Mouse (Mus musculus): Measurements from ENCODE around the gene Umad1.
A peak's percentile ranks its signal among the peaks of the same experiment; 100 is the strongest.

Gene Umad1

DNA sequence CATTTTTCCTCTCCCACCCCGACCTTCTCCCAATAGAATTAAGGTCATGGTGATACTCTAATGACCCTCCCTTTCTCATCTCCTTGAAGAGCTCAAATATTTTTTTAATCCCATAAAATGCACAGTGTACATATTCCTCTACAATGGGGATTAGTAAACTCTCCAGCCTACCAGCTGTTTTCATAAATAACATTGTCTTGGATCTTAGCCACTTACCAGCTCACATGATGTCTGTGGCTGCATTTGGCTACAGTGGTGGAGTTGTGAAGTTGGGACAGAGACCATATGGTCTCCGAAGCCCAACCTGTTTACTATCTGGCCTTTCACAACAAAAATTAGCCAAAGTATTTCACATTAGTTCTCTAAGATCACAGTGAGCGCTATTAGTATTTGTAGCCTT, 111.5 kb downstream of the Umad1 start:
- no peak for DNase-seq (ENCODE audit: low read depth)

DNA sequence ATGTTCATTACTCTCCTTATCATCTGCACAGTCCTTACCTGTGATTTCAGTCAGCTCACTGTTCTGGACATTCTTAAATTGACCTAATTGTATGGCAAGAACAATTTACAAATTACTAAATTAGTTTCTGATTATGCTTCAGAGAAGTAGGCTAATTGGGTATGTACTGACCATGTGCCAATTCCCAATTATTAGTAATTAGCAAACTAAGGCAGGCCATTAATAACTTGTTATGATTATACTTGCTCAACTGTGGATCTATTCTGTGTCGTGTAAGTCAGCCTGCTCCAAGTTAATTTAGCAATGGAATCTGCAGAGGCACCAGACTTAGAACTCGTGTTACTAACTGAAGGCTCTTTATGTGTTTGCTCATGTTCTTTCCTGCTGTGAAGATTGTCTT, 114.0 kb downstream of the Umad1 start:
- no peak for DNase-seq (ENCODE audit: low read depth)

DNA sequence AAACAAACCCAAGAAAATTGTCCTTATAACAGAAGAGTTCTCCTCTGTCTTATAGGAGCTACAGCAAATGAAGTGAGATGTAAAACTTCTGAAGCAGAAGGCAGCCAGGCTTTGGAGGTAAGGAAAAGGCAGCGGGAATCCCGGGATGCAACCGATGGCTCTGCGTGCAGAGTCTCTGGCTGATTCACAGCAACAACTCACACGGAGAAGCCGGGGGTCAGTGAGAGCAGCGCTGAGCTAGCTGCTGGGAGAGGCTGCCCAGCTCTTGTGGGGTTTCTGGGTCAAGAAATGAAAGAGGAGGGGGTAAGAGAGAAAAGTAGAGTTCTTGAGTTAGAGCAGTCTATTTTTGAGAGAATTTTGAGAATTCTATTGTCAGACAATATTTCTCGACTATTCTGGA, 114.8 kb downstream of the Umad1 start:
- DNase-seq (ENCODE audit: low read depth) = no peak

GRCm38 (mm10) chr6:8374290-8374689, 115.2 kb downstream of the Umad1 start:
- DNase-seq (ENCODE audit: low read depth) = no peak

DNA sequence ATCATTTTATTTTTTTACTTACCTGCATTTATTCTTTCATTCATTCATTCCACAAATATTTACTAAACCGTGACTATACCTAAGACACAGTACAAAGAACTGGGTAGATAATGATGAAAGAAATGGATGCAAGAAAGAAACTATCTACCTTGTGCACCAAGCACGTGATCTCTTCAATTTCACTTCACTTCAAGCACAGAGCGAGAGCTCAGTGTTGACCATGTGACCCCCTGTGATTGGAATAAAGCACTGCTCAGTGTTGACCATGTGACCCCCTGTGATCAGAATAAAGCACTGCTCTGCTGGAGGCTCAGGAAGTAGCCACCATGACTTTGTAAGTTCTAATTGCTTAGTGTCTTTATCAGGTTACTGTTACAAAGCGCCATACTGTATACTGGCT, 115.6 kb downstream of the Umad1 start:
- no peak for DNase-seq (ENCODE audit: low read depth)

GRCm38 (mm10) chr6:8376351-8376750, 117.3 kb downstream of the Umad1 start:
- DNase-seq (ENCODE audit: low read depth) = no peak

- no peak for DNase-seq (ENCODE audit: low read depth)
Observed at GRCm38 (mm10) chr6:8377667-8378066, 118.6 kb downstream of the Umad1 start.

DNA sequence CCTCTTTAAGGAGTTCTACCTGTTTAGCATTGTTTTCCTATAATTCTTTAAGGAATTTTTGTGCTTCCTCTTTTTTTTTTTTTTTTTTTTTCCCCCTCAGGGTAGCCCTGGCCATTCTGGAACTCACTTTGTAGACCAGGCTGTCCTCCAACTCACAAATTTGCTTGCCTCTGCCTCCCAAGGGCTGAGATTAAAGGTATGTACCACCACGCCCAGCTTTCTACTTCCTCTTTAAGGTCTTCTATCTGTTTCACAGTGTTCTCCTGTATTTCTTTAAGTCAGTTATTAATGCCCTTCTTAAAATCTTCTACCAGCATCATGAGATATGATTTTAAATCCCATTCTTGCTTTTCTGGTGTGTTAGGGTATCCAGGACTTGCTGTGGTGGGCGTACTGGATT, 130.2 kb downstream of the Umad1 start:
- DNase-seq (ENCODE audit: low read depth) = no peak

GRCm38 (mm10) chr6:8390296-8390695, 131.2 kb downstream of the Umad1 start:
- DNase-seq (ENCODE audit: low read depth) = no peak

DNA sequence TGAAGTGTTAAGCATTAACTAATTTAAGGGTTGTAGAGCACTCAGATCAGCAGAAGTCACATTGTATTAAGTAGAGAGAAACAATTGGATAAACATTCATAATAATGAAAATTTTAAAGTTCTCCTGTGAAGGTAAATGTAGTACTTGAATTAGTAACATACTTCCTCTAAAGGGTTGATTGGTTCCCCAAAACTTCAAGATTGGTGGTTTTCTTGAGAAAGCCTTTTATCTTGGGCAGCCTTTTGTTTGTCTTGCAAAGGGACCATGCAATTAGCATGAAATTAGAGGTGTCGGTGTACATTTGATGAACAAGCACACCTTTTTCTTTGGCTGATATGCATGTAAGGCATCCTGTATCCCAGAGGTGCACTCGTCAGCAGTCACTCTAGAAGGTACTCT, 131.8 kb downstream of the Umad1 start:
- no peak for DNase-seq (ENCODE audit: low read depth)

DNA sequence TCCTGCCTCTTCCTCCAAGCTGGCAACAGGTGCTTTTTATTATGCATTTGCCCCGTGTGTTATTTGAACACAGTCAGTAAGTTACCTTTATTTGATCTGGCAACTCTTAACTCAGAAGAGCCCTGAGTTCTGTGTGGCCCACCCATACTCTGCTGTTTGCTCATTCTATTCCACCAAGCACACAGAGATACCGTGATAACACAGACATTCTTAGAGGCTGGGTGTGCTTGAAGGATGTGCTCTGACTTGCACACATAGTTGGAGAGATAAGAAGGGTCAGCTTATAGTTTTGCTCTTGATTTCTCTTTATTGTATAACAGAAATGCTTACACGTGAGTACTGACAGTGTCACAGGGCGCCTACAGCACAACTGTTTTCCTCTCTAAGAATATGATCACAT, 133.9 kb downstream of the Umad1 start:
- DNase-seq (ENCODE audit: low read depth) = no peak

- no peak for DNase-seq (ENCODE audit: low read depth)
Observed at GRCm38 (mm10) chr6:8394044-8394443, 135.0 kb downstream of the Umad1 start.

GRCm38 (mm10) chr6:8395061-8395460, 136.0 kb downstream of the Umad1 start:
- no peak for DNase-seq (ENCODE audit: low read depth)

DNA sequence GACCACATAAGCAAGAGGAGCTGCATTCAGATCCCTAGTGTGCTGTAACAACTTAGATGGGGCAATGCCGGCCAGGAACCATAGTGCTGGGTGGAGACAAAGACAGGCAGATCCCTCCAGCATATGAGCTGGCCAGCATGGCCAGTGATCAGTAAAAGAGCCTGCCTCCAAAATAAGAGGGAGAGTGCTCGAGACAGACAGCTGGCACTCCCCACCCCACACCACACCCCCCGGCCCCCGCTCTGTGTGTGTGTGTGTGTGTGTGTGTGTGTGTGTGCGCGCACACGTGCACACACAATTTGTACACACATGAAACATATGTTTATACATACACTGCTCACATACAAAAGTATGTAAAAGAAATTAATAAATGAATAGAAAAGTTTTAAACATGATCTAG, 138.2 kb downstream of the Umad1 start:
- no peak for DNase-seq (ENCODE audit: low read depth)

DNA sequence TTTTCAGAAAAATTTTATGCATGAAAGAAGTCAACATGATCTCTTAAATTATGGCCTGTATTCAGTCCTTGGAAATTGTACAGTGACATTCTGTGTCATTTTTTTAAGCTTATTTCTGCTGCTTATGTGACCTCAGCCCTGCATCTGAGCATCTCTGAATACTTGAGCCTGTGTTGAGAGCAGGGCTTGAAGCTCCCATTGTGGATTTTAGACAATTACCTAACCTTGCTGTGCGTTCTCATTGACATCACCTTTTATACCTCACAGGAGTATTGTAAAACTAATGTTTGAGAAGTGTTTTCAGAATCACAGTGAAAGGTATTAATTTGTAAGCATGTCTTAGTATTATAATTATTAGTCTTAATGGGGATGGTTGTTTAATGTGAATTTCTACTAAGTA, 140.6 kb downstream of the Umad1 start:
- no peak for DNase-seq (ENCODE audit: low read depth)

GRCm38 (mm10) chr6:8403127-8403526, 144.0 kb downstream of the Umad1 start:
- DNase-seq (ENCODE audit: low read depth) = no peak

- DNase-seq (ENCODE audit: low read depth) = no peak
Observed at GRCm38 (mm10) chr6:8405844-8406243, 146.8 kb downstream of the Umad1 start.

GRCm38 (mm10) chr6:8408332-8408731, 149.2 kb downstream of the Umad1 start:
- peak; percentile 52 for DNase-seq (ENCODE audit: low read depth)

GRCm38 (mm10) chr6:8409865-8410264, 150.8 kb downstream of the Umad1 start:
- DNase-seq (ENCODE audit: low read depth) = no peak

DNA sequence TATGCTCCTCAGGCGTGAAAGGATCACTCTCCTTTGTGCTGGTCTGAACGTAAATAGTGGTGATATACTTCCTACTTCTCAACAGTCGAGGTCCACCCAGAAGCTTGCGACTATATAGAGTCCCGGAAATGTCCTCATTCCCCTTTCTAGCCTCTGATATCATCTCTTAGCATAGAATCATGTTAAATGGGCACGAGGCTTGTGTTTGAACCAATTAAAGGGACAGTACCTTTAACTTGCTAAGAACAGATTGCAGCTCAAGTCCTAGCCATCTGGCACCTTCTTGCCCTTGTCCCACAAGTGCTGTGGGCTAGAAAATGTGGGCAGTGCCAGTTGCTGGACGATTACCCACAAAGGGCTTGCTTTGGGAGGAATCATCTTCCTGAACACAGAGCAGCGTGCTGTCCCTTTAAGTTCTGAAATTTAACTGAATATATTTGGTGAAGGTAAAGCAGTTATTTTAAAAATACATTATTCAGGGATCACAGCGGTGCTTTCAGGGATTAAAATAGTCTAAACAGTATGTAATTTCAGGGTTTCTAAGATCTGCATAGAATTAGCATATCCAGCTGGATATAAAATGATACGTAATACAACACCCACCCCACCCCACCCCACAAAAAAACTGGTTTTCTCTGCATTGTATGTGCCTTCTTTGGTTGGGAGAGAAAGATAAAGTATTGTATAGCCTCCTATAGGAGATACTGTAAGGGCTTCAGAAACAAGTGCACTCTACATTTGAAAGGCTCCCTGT, 153.9 kb downstream of the Umad1 start:
- no peak for DNase-seq (ENCODE audit: low read depth)

GRCm38 (mm10) chr6:8414020-8414419, 154.9 kb downstream of the Umad1 start:
- no peak for DNase-seq (ENCODE audit: low read depth)

DNA sequence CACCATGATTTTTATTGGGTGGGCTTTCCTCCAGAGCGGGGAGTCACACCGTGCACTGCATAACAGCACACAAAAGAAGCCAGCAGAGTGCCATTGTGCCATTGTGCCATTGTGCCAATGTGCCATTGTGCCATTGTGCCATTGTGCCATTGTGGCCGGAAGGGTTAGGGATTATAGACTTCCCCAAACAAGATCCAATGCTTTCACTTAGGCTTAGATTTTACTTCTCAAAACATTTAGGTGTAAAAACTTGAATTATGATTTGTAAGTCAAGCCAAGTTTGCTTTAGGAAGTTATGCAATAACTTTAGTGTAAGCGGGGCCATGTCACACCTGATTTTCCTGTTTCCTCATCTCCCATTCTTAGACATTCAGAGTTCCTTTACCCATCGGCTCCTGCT, 156.7 kb downstream of the Umad1 start:
- DNase-seq (ENCODE audit: low read depth) = no peak

GRCm38 (mm10) chr6:8416802-8417569, 157.9 kb downstream of the Umad1 start:
- DNase-seq (ENCODE audit: low read depth) = no peak

All from induced T-regulatory cell, adult 2 months (primary cell).